Mouse (Mus musculus) stomach, embryonic 16.5 days (tissue): Measurements from ENCODE around the gene Pla2g5. TPM values are rescaled to one million over a fixed set of nuclear protein-coding genes. Genes with fewer than 3 reads are reported as not detected.
A peak's percentile ranks its signal among the peaks of the same experiment; 100 is the strongest.

ENCODE experiments used
- ATAC-seq: fragments of 200-750 bp; cut with Nextera tagmentation; 2 replicates; pipeline ENCODE4 v1.8.0; 2017; ENCODE audit warnings: moderate number of reproducible peaks, moderate TSS enrichment; ENCODE audit not compliant: insufficient read depth, low FRiP score
- H3K27ac ChIP-seq: fragments of 300-500 bp; sonication (generic); 2 replicates; pipeline ENCODE4 v1.5.1; 2014; ENCODE audit warnings: low read length
- H3K27me3 ChIP-seq: fragments of 300-500 bp; sonication (generic); 2 replicates; pipeline ENCODE4 v1.6.1; 2014; ENCODE audit warnings: low read length, control low read depth, mixed read lengths; ENCODE audit not compliant: control insufficient read depth, insufficient read depth
- H3K36me3 ChIP-seq: fragments of 300-500 bp; sonication (generic); 2 replicates; pipeline ENCODE4 v1.6.1; 2014; ENCODE audit warnings: low read length; ENCODE audit not compliant: control insufficient read depth, insufficient read depth
- H3K4me1 ChIP-seq: fragments of 300-500 bp; sonication (generic); 2 replicates; pipeline ENCODE4 v1.6.1; 2014; ENCODE audit warnings: low read length, control low read depth, mixed read lengths; ENCODE audit not compliant: control insufficient read depth, insufficient read depth
- H3K4me2 ChIP-seq: fragments of 300-500 bp; sonication (generic); 2 replicates; pipeline ENCODE4 v1.6.1; 2014; ENCODE audit warnings: low read depth, low read length, mixed read lengths
- H3K4me3 ChIP-seq: fragments of 300-500 bp; sonication (generic); replicated peaks from 2 replicates; pipeline ENCODE4 v1.5.1; 2014; ENCODE audit warnings: mild to moderate bottlenecking, low read length
- H3K9ac ChIP-seq: fragments of 300-500 bp; sonication (generic); 2 replicates; pipeline ENCODE4 v1.6.1; 2014; ENCODE audit warnings: low read length
- H3K9me3 ChIP-seq: fragments of 300-500 bp; sonication (generic); replicated peaks from 2 replicates; pipeline ENCODE4 v1.6.1; 2016; ENCODE audit warnings: low read length, control low read depth; ENCODE audit not compliant: control insufficient read depth
- WGBS: fragments of 180-500 bp; shearing (Covaris S2); extraction: QIAGEN DNeasy Blood & Tissue Kit; methylation state at CpG from one replicate; pipeline ENCODE4 v1.1.7; 2014; 5-methylcytosine and 5-hydroxymethylcytosine counted together
- polyA plus RNA-seq: library from polyadenylated mRNA; unstranded; fragments of >200 nt; fragmentation: Nextera tagmentation; extraction: Ambion mirVana; gene quantifications from 2 replicates; pipeline ENCODE4 v1.2.1, GENCODE M21; 2015

Pla2g5 gene
- polyA plus RNA-seq, 1 experiment from 2014 or later = 0.37 TPM

GRCm38 (mm10) chr4:138819101-138819500 lies 44.2 kb downstream of the Pla2g5 start:
- Histone ChIP-seq H3K27me3 (no peaks in the 10 kb centered on the region), H3K27ac (no peak overlapping the region), H3K4me1 (no peaks in the 10 kb centered on the region), H3K4me3 (no peak overlapping the region), H3K4me2 (no peak overlapping the region), H3K36me3 (no peaks in the 10 kb centered on the region), H3K9ac (no peak overlapping the region), H3K9me3 (no peaks in the 10 kb centered on the region)
- 43% methylated on average over 8 of the region's 8 CpGs for WGBS
- 0 out of 2 replicates have a peak, but pooled peaks have one; percentile 47 for ATAC-seq

- H3K36me3 ChIP-seq = no peaks in the 10 kb centered on the region
- H3K9me3 ChIP-seq = no peaks in the 10 kb centered on the region
- no peak overlapping the region for H3K4me3 ChIP-seq
- H3K4me2 ChIP-seq = no peak overlapping the region
- H3K27ac ChIP-seq = no peak overlapping the region
- 71% methylated on average over 6 of the region's 6 CpGs for WGBS
- no peak for ATAC-seq
- no peak overlapping the region for H3K9ac ChIP-seq
- no peaks in the 10 kb centered on the region for H3K4me1 ChIP-seq
- H3K27me3 ChIP-seq = no peaks in the 10 kb centered on the region
These were observed 45.5 kb downstream of the Pla2g5 start for GRCm38 (mm10) chr4:138817736-138818135.

- no peak overlapping the region for H3K27ac ChIP-seq
- 71% methylated on average over 9 of the region's 9 CpGs for WGBS
- H3K9me3 ChIP-seq = no peaks in the 10 kb centered on the region
- H3K36me3 ChIP-seq = no peaks in the 10 kb centered on the region
- no peak overlapping the region for H3K4me3 ChIP-seq
- no peaks in the 10 kb centered on the region for H3K4me1 ChIP-seq
- no peak for ATAC-seq
- H3K9ac ChIP-seq = no peak overlapping the region
- H3K27me3 ChIP-seq = no peaks in the 10 kb centered on the region
- no peak overlapping the region for H3K4me2 ChIP-seq
These were observed 47.1 kb downstream of the Pla2g5 start for GRCm38 (mm10) chr4:138816166-138816565.

GRCm38 (mm10) chr4:138806920-138807541 lies 56.3 kb downstream of the Pla2g5 start:
- ATAC-seq = no peak; the same call in 1 of the 2 replicates
- Histone ChIP-seq H3K36me3 (no peaks in the 10 kb centered on the region), H3K9ac (no peak overlapping the region), H3K27me3 (no peaks in the 10 kb centered on the region), H3K27ac (no peak overlapping the region), H3K4me2 (no peak overlapping the region), H3K4me3 (no peak overlapping the region), H3K9me3 (no peaks in the 10 kb centered on the region), H3K4me1 (no peaks in the 10 kb centered on the region)
- WGBS = 40% methylated on average over 7 of the region's 7 CpGs

GRCm38 (mm10) chr4:138806160-138806559 lies 57.1 kb downstream of the Pla2g5 start:
- H3K9ac ChIP-seq = no peak overlapping the region
- H3K27me3 ChIP-seq = no peaks in the 10 kb centered on the region
- H3K4me2 ChIP-seq = no peak overlapping the region
- no peaks in the 10 kb centered on the region for H3K4me1 ChIP-seq
- 80% methylated on average over 8 of the region's 8 CpGs for WGBS
- H3K36me3 ChIP-seq = no peaks in the 10 kb centered on the region
- H3K9me3 ChIP-seq = no peaks in the 10 kb centered on the region
- no peak overlapping the region for H3K4me3 ChIP-seq
- H3K27ac ChIP-seq = no peak overlapping the region
- ATAC-seq = no peak

- H3K4me2 ChIP-seq = no peak overlapping the region
- peaks cover 1% of the 10 kb centered on the region; the same call in 1 of the 2 replicates for H3K4me1 ChIP-seq
- no peak overlapping the region for H3K9ac ChIP-seq
- no peak overlapping the region for H3K4me3 ChIP-seq
- no peak for ATAC-seq
- no peak overlapping the region for H3K27ac ChIP-seq
- no peaks in the 10 kb centered on the region for H3K9me3 ChIP-seq
- H3K36me3 ChIP-seq = no peaks in the 10 kb centered on the region
- 54% methylated on average over 8 of the region's 8 CpGs for WGBS
- H3K27me3 ChIP-seq = no peaks in the 10 kb centered on the region
These were observed 58.0 kb downstream of the Pla2g5 start for GRCm38 (mm10) chr4:138805248-138805647.

GRCm38 (mm10) chr4:138802917-138803316 lies 60.4 kb downstream of the Pla2g5 start:
- H3K27me3 ChIP-seq = no peaks in the 10 kb centered on the region
- H3K4me3 ChIP-seq = no peak overlapping the region
- no peak overlapping the region for H3K4me2 ChIP-seq
- ATAC-seq = no peak
- no peaks in the 10 kb centered on the region for H3K36me3 ChIP-seq
- no peak overlapping the region for H3K27ac ChIP-seq
- 82% methylated on average over 11 of the region's 11 CpGs for WGBS
- peaks cover 9% of the 10 kb centered on the region; the same call in 1 of the 2 replicates for H3K4me1 ChIP-seq
- no peak overlapping the region for H3K9ac ChIP-seq
- no peaks in the 10 kb centered on the region for H3K9me3 ChIP-seq

GRCm38 (mm10) chr4:138801631-138802030 lies 61.7 kb downstream of the Pla2g5 start:
- no peaks in the 10 kb centered on the region for H3K9me3 ChIP-seq
- no peak overlapping the region for H3K4me3 ChIP-seq
- no peaks in the 10 kb centered on the region for H3K36me3 ChIP-seq
- no peaks in the 10 kb centered on the region for H3K27me3 ChIP-seq
- no peak overlapping the region for H3K27ac ChIP-seq
- H3K4me2 ChIP-seq = no peak overlapping the region
- no peak overlapping the region for H3K9ac ChIP-seq
- no peak for ATAC-seq
- H3K4me1 ChIP-seq = peaks cover 9% of the 10 kb centered on the region; the same call in 1 of the 2 replicates
- WGBS = 69% methylated on average over 4 of the region's 4 CpGs

GRCm38 (mm10) chr4:138800134-138800744 lies 63.0 kb downstream of the Pla2g5 start:
- Histone ChIP-seq H3K9ac (no peak overlapping the region), H3K9me3 (no peaks in the 10 kb centered on the region), H3K4me1 (peaks cover 9% of the 10 kb centered on the region; the same call in 1 of the 2 replicates), H3K27ac (no peak overlapping the region), H3K4me2 (peak overlapping the region; percentile 10; the same call in 1 of the 2 replicates), H3K27me3 (no peaks in the 10 kb centered on the region), H3K36me3 (no peaks in the 10 kb centered on the region), H3K4me3 (no peak overlapping the region)
- 0 out of 2 replicates have a peak, but pooled peaks have one; percentile 38 for ATAC-seq
- 57% methylated on average over 12 of the region's 12 CpGs for WGBS
